In the genomic region with DNA sequence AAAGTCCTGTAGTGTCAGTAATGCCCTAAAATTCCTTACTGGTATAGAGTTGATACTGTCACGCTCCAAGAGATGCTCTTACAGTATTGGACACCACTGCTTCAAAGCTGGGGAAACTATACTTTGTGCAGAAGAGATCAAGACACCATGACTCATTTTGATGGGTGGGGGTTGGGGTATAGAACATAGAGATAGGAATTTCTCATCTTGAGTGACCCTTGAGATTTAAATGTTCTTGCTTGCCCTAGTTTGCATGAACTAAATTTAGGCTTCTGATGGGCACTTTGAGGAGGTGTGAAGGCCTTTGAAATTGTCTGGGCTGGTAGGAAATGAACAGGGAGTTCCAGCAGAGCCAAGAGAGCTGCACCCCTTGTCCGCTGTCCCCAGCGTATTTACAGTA, we compare ENCODE assay signal across 30 mouse cellular contexts. TPM values are rescaled to one million over a fixed set of nuclear protein-coding genes. Genes with fewer than 3 reads are reported as not detected.
DNase-seq lines count a peak whose midpoint lies in the region; ATAC-seq lines count a peak whose summit lies in the region.
"Had no signal": no experiment of that assay in that cellular context is flagged by ENCODE, and none has a peak within 500 bp of the region (broad histone marks: within the 10 kb centered on the region; RNA-seq: fewer than 3 reads in every experiment).

No protein-coding gene starts in this region.

- H3K27me3 ChIP-seq in heart, embryonic 13.5 days (replicated peaks), result no peaks in the 10 kb centered on the region
- no peaks in the 10 kb centered on the region for H3K27me3 ChIP-seq in hindbrain, embryonic 15.5 days
- H3K27me3 ChIP-seq in hindbrain, embryonic 10.5 days (ENCODE audit: insufficient read depth, poor library complexity, severe bottlenecking), result no peaks in the 10 kb centered on the region
- no peaks in the 10 kb centered on the region for H3K27me3 ChIP-seq in midbrain, embryonic 13.5 days
- H3K27me3 ChIP-seq in midbrain, embryonic 10.5 days (ENCODE audit: low read depth, poor library complexity, severe bottlenecking), result no peaks in the 10 kb centered on the region
- no peaks in the 10 kb centered on the region for H3K27me3 ChIP-seq in neural tube, embryonic 13.5 days
- H3K27me3 ChIP-seq: embryonic facial prominence, embryonic 13.5 days; hindbrain, embryonic 13.5 days; intestine, embryonic 15.5 days; limb, embryonic 15.5 days; liver, embryonic 13.5 days; stomach, embryonic 15.5 days had no signal

- peak overlapping the region; percentile 26 for H3K4me2 ChIP-seq in heart, embryonic 13.5 days
- H3K4me2 ChIP-seq in hindbrain, embryonic 15.5 days, result peak overlapping the region; percentile 14; the same call in 1 of the 2 replicates
- peak overlapping the region; percentile 10; the same call in 1 of the 2 replicates for H3K4me2 ChIP-seq in midbrain, embryonic 13.5 days (replicated peaks)
- peak overlapping the region; percentile 3; the same call in 1 of the 2 replicates for H3K4me2 ChIP-seq in neural tube, embryonic 13.5 days
- H3K4me2 ChIP-seq: embryonic facial prominence, embryonic 13.5 days; hindbrain, embryonic 13.5 days; intestine, embryonic 15.5 days; limb, embryonic 15.5 days; liver, embryonic 13.5 days; stomach, embryonic 15.5 days had no signal

- no peak for DNase-seq in heart, adult 11 months
- DNase-seq in hindbrain, embryonic 10.5 days (ENCODE audit: low spot score), result no peak
- DNase-seq in midbrain, embryonic 10.5 days (ENCODE audit: low spot score), result no peak
- DNase-seq in gastrocnemius, adult 8-10 months (ENCODE audit: low spot score in 2 of 2), result no peak
- DNase-seq: adrenal gland, postnatal 25 days; cerebellum, adult 18-20 months; cerebellum, postnatal 10 days; gastrocnemius, postnatal 14 days; heart, adult 18-20 months; heart, postnatal 10 days; kidney, adult 2 months; kidney, postnatal 4 days; liver, embryonic 13.5 days; lung, adult 18-20 months; lung, postnatal 4 days had no signal

- no peak overlapping the region for H3K4me3 ChIP-seq in heart, embryonic 13.5 days
- no peak overlapping the region for H3K4me3 ChIP-seq in hindbrain, embryonic 15.5 days
- H3K4me3 ChIP-seq in hindbrain, embryonic 10.5 days, result no peak overlapping the region
- H3K4me3 ChIP-seq in midbrain, embryonic 13.5 days (replicated peaks), result no peak overlapping the region
- H3K4me3 ChIP-seq in midbrain, embryonic 10.5 days, result no peak overlapping the region
- no peak overlapping the region for H3K4me3 ChIP-seq in neural tube, embryonic 13.5 days
- H3K4me3 ChIP-seq: embryonic facial prominence, embryonic 13.5 days; forebrain, embryonic 10.5 days; hindbrain, embryonic 13.5 days; intestine, embryonic 15.5 days; limb, embryonic 10.5 days; limb, embryonic 15.5 days; liver, embryonic 13.5 days; stomach, embryonic 15.5 days had no signal

- no peaks in the 10 kb centered on the region for H3K9me3 ChIP-seq in heart, embryonic 13.5 days
- no peaks in the 10 kb centered on the region for H3K9me3 ChIP-seq in hindbrain, embryonic 15.5 days
- no peaks in the 10 kb centered on the region for H3K9me3 ChIP-seq in hindbrain, embryonic 10.5 days
- no peaks in the 10 kb centered on the region for H3K9me3 ChIP-seq in midbrain, embryonic 13.5 days
- H3K9me3 ChIP-seq in midbrain, embryonic 10.5 days (replicated peaks), result no peaks in the 10 kb centered on the region
- no peaks in the 10 kb centered on the region for H3K9me3 ChIP-seq in neural tube, embryonic 13.5 days
- H3K9me3 ChIP-seq: embryonic facial prominence, embryonic 13.5 days; forebrain, embryonic 10.5 days; hindbrain, embryonic 13.5 days; intestine, embryonic 15.5 days; limb, embryonic 10.5 days; limb, embryonic 15.5 days; liver, embryonic 13.5 days; stomach, embryonic 15.5 days had no signal

- peaks cover 4% of the 10 kb centered on the region; the same call in 1 of the 2 replicates for H3K36me3 ChIP-seq in heart, embryonic 13.5 days
- H3K36me3 ChIP-seq in hindbrain, embryonic 15.5 days, result no peaks in the 10 kb centered on the region
- H3K36me3 ChIP-seq in hindbrain, embryonic 10.5 days, result peaks cover 7% of the 10 kb centered on the region; the same call in 1 of the 2 replicates
- H3K36me3 ChIP-seq in midbrain, embryonic 13.5 days, result peaks cover 4% of the 10 kb centered on the region; the same call in 1 of the 2 replicates
- H3K36me3 ChIP-seq in midbrain, embryonic 10.5 days, result peaks cover 4% of the 10 kb centered on the region; the same call in 1 of the 2 replicates
- H3K36me3 ChIP-seq in neural tube, embryonic 13.5 days, result no peaks in the 10 kb centered on the region
- H3K36me3 ChIP-seq: embryonic facial prominence, embryonic 13.5 days; hindbrain, embryonic 13.5 days; intestine, embryonic 15.5 days; limb, embryonic 15.5 days; stomach, embryonic 15.5 days had no signal

- ATAC-seq in heart, embryonic 13.5 days (ENCODE audit: extremely low read depth, insufficient number of reproducible peaks, low FRiP score, low TSS enrichment), result no peak
- no peak for ATAC-seq in hindbrain, embryonic 15.5 days (ENCODE audit: low FRiP score, low read depth)
- no peak for ATAC-seq in midbrain, embryonic 13.5 days
- ATAC-seq in neural tube, embryonic 13.5 days (ENCODE audit: low read depth), result no peak
- ATAC-seq: CD4-positive, CD25-positive, alpha-beta regulatory T cell, adult 4 months; forebrain, embryonic 16.5 days; intestine, embryonic 15.5 days; lung, postnatal 0 days had no signal

- H3K9ac ChIP-seq in heart, embryonic 13.5 days, result peak overlapping the region; percentile 54; the same call in 1 of the 2 replicates
- no peak overlapping the region for H3K9ac ChIP-seq in hindbrain, embryonic 15.5 days
- H3K9ac ChIP-seq in midbrain, embryonic 13.5 days (replicated peaks), result 0 out of 2 replicates have a peak overlapping the region, but pooled peaks have one; percentile 7
- H3K9ac ChIP-seq in neural tube, embryonic 13.5 days, result 0 out of 2 replicates have a peak overlapping the region, but pooled peaks have one; percentile 38
- H3K9ac ChIP-seq: embryonic facial prominence, embryonic 13.5 days; hindbrain, embryonic 13.5 days; intestine, embryonic 15.5 days; limb, embryonic 15.5 days; liver, embryonic 13.5 days; stomach, embryonic 15.5 days had no signal

- peak overlapping the region; percentile 42; the same call in 1 of the 2 replicates for H3K27ac ChIP-seq in heart, embryonic 13.5 days (replicated peaks)
- no peak overlapping the region for H3K27ac ChIP-seq in hindbrain, embryonic 15.5 days (replicated peaks)
- no peak overlapping the region for H3K27ac ChIP-seq in hindbrain, embryonic 10.5 days
- H3K27ac ChIP-seq in midbrain, embryonic 13.5 days, result no peak overlapping the region
- no peak overlapping the region for H3K27ac ChIP-seq in midbrain, embryonic 10.5 days (replicated peaks)
- H3K27ac ChIP-seq in neural tube, embryonic 13.5 days (replicated peaks), result 0 out of 2 replicates have a peak overlapping the region, but pooled peaks have one; percentile 29
- H3K27ac ChIP-seq: embryonic facial prominence, embryonic 13.5 days; forebrain, embryonic 10.5 days; hindbrain, embryonic 13.5 days; intestine, embryonic 15.5 days; kidney, postnatal 0 days; limb, embryonic 10.5 days; limb, embryonic 15.5 days; liver, embryonic 13.5 days; stomach, embryonic 15.5 days had no signal

- H3K4me1 ChIP-seq in heart, embryonic 13.5 days, result peaks cover 80% of the 10 kb centered on the region
- peaks cover 74% of the 10 kb centered on the region for H3K4me1 ChIP-seq in hindbrain, embryonic 15.5 days (replicated peaks)
- H3K4me1 ChIP-seq in hindbrain, embryonic 10.5 days (replicated peaks), result peaks cover 71% of the 10 kb centered on the region
- peaks cover 74% of the 10 kb centered on the region for H3K4me1 ChIP-seq in midbrain, embryonic 13.5 days (replicated peaks)
- peaks cover 53% of the 10 kb centered on the region for H3K4me1 ChIP-seq in midbrain, embryonic 10.5 days
- H3K4me1 ChIP-seq in neural tube, embryonic 13.5 days (replicated peaks), result peaks cover 74% of the 10 kb centered on the region

- 54% methylated on average over 3 of the region's 3 CpGs for WGBS in heart, embryonic 13.5 days
- 80% methylated on average over 3 of the region's 3 CpGs for WGBS in hindbrain, embryonic 15.5 days
- WGBS in hindbrain, embryonic 10.5 days, result 79% methylated on average over 3 of the region's 3 CpGs
- WGBS in midbrain, embryonic 13.5 days, result 77% methylated on average over 3 of the region's 3 CpGs
- 80% methylated on average over 3 of the region's 3 CpGs for WGBS in midbrain, embryonic 10.5 days
- WGBS in neural tube, embryonic 13.5 days, result 74% methylated on average over 3 of the region's 3 CpGs

RNA-seq across cellular contexts. Expression of gene Ptpn1, which starts 4.1 kb away (rescaled TPM):
- 42.1 and 47.2 TPM in 2 replicates for polyA plus RNA-seq in heart, embryonic 13.5 days (2015; fragmentation: Nextera tagmentation; extraction: Ambion mirVana)
- 69.5 and 77.5 TPM in 2 replicates for polyA plus RNA-seq in hindbrain, embryonic 15.5 days (2015; fragmentation: Nextera tagmentation; extraction: Ambion mirVana)
- 75.9 and 86.1 TPM in 2 replicates for polyA plus RNA-seq in hindbrain, embryonic 10.5 days (2016; fragmentation: Nextera tagmentation; extraction: Ambion mirVana)
- polyA plus RNA-seq in midbrain, embryonic 13.5 days (2015; fragmentation: Nextera tagmentation; extraction: Ambion mirVana), result 102 and 105 TPM in 2 replicates
- polyA plus RNA-seq in midbrain, embryonic 10.5 days (2016; fragmentation: Nextera tagmentation; extraction: Ambion mirVana), result 79.2 and 79.8 TPM in 2 replicates
- 110 and 113 TPM in 2 replicates for polyA plus RNA-seq in neural tube, embryonic 13.5 days (2015; fragmentation: Nextera tagmentation; extraction: Ambion mirVana)
- total RNA-seq in gastrocnemius, adult 8-10 months (2022), result 10 to 100 TPM; 10.6 to 16.5 (median 14.9) TPM

Comparison
In these comparisons a context has a peak if more than half of its experiments do, and no peak if none do; other contexts are left out.
1. H3K27ac ChIP-seq: peak in heart, embryonic 13.5 days (single experiment) and neural tube, embryonic 13.5 days (single experiment); none in hindbrain, embryonic 15.5 days (single experiment), hindbrain, embryonic 10.5 days (single experiment), midbrain, embryonic 13.5 days (single experiment) and midbrain, embryonic 10.5 days (single experiment).
2. Peak in every context shown above with its lines, with median percentiles within 50 percentile points of each other: H3K4me2 ChIP-seq.